Mouse (Mus musculus): Measurements from ENCODE around the gene Ift20.

DNA sequence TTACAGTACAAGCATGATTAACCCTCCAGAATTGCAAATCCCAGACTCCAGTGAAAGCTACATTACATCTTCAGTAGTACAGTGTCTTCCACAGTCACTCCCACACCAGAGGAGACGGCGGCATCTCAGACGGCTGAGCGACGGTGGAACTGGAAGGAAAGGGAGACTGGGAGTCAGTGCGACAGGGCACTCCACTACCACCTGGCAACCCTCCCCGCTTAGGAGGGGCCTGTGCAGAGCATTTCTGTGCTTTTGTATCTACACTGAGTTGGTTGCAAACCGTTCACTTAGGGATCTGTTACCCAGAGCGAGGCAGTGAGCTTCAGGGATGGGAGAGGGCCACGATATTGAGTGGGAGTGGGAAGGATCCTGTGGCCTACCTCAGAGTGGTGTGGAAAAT lies 32.7 kb downstream of the Ift20 start:
- no peak for TF ChIP-seq CTCF (IDR thresholded peaks at IDR 0.05)
- TF ChIP-seq EP300 (IDR thresholded peaks at IDR 0.05; ENCODE audit: insufficient read depth, low read depth, low read length): no peak

All from heart, adult 2 months (tissue).